Mouse (Mus musculus): ENCODE results near the gene Gm11567.
"Not testable (repeated sequence)": the region's sequence is repeated elsewhere in the genome, so short reads cannot be mapped to it uniquely, and the experiment has no call there.

Gene Gm11567

GRCm38 (mm10) chr11:99878887-99879286, at the start of gene Gm11567:
Gm11567 (plus strand) TSS chr11:99879187.
- not testable (repeated sequence) for DNase-seq (ENCODE audit: low read depth in 1 of 2, low spot score in 2 of 2)

- DNase-seq (ENCODE audit: low read depth in 1 of 2, low spot score in 2 of 2), result no peak
Observed at GRCm38 (mm10) chr11:99837966-99838365, 41.0 kb upstream of the Gm11567 start, which contains the start of gene 2300003K06Rik. 2300003K06Rik (minus strand) TSS chr11:99838066.

- DNase-seq (ENCODE audit: low read depth in 1 of 2, low spot score in 2 of 2), result no peak
Observed at GRCm38 (mm10) chr11:99842185-99842584, 36.8 kb upstream of the Gm11567 start.

- no peak for DNase-seq (ENCODE audit: low read depth in 1 of 2, low spot score in 2 of 2)
Observed at GRCm38 (mm10) chr11:99846746-99847145, 32.2 kb upstream of the Gm11567 start.

GRCm38 (mm10) chr11:99851508-99851907, 27.5 kb upstream of the Gm11567 start, which contains the start of gene Krtap4-16:
Krtap4-16 (minus strand) TSS chr11:99851608.
- no peak for DNase-seq (ENCODE audit: low read depth in 1 of 2, low spot score in 2 of 2)

- DNase-seq (ENCODE audit: low read depth in 1 of 2, low spot score in 2 of 2), result no peak
Observed at GRCm38 (mm10) chr11:99854121-99854520, 24.9 kb upstream of the Gm11567 start.

GRCm38 (mm10) chr11:99857617-99858016, 21.4 kb upstream of the Gm11567 start, which contains the start of gene Gm11568:
Gm11568 (plus strand) TSS chr11:99857917.
- DNase-seq (ENCODE audit: low read depth in 1 of 2, low spot score in 2 of 2), result no peak

- DNase-seq (ENCODE audit: low read depth in 1 of 2, low spot score in 2 of 2), result no peak
Observed at GRCm38 (mm10) chr11:99858761-99859160, 20.2 kb upstream of the Gm11567 start.

- not testable (repeated sequence) for DNase-seq (ENCODE audit: low read depth in 1 of 2, low spot score in 2 of 2)
Observed at GRCm38 (mm10) chr11:99864176-99864575, 14.8 kb upstream of the Gm11567 start, which contains the start of gene Gm11559. Gm11559 (plus strand) TSS chr11:99864476.

- DNase-seq (ENCODE audit: low read depth in 1 of 2, low spot score in 2 of 2), result not testable (repeated sequence)
Observed at GRCm38 (mm10) chr11:99873089-99873488, 5.9 kb upstream of the Gm11567 start, which contains the start of gene Krtap9-1. Krtap9-1 (plus strand) TSS chr11:99873389.

GRCm38 (mm10) chr11:99907620-99908019, 28.6 kb downstream of the Gm11567 start, which contains the start of gene Krtap31-1:
Krtap31-1 (plus strand) TSS chr11:99907920.
- no peak for DNase-seq (ENCODE audit: low read depth in 1 of 2, low spot score in 2 of 2)

GRCm38 (mm10) chr11:99914451-99914850, 35.5 kb downstream of the Gm11567 start, which contains the start of gene Gm11565:
Gm11565 (plus strand) TSS chr11:99914751.
- DNase-seq (ENCODE audit: low read depth in 1 of 2, low spot score in 2 of 2), result no peak

All from monocyte, adult 2 months (primary cell).